Mouse (Mus musculus) embryonic fibroblast, embryonic 13.5 days (primary cell): ENCODE results near the gene Spata48.

Experiments
- CTCF ChIP-seq: IDR thresholded peaks from 2 replicates; pipeline ENCODE4 v1.5.1; 2011; ENCODE audit warnings: mild to moderate bottlenecking, control low read depth, low read length, moderate library complexity, borderline replicate concordance; ENCODE audit not compliant: insufficient read depth
- POLR2A ChIP-seq: IDR thresholded peaks from 2 replicates; pipeline ENCODE4 v1.6.1; 2011; ENCODE audit warnings: low read depth, mild to moderate bottlenecking, control low read depth, low read length, moderate library complexity

DNA sequence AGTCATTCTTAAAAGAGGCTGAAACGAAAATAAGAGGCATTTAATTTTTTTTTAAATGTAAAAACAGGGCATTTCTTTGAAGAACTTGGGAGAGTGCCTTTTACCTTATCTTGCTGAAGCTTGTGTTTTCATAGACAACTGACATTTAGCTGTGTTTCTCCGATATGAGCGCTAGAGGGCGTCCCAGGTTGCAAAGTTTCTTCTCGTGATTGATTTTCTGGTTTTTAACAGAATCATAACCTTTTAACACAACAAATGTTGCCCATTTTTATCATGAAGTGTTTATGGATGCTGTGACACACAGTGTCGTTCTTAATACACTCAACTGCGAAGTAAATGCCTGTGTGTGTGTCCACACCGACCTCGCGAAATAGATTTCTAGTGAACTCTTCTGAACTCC lies 38.0 kb downstream of the Spata48 start:
- TF ChIP-seq POLR2A (no peak), CTCF (no peak)
